Mouse (Mus musculus) brain, embryonic 14.5 days (tissue): ENCODE data around the gene Gm36864.

Experiments
- CTCF ChIP-seq: fragments of 200-500 bp; IDR thresholded peaks from 2 replicates; pipeline ENCODE4 v1.5.1; 2012; ENCODE audit warnings: inconsistent platforms, mild to moderate bottlenecking, moderate library complexity, borderline replicate concordance; ENCODE audit not compliant: insufficient read depth, insufficient read length; ENCODE audit errors: extremely low read depth
- POLR2A ChIP-seq: fragments of 200-500 bp; IDR thresholded peaks from 2 replicates; pipeline ENCODE4 v1.6.1; 2012; ENCODE audit warnings: mild to moderate bottlenecking, inconsistent platforms, borderline replicate concordance; ENCODE audit not compliant: poor library complexity, insufficient read depth, insufficient read length, severe bottlenecking; ENCODE audit errors: extremely low read depth

DNA sequence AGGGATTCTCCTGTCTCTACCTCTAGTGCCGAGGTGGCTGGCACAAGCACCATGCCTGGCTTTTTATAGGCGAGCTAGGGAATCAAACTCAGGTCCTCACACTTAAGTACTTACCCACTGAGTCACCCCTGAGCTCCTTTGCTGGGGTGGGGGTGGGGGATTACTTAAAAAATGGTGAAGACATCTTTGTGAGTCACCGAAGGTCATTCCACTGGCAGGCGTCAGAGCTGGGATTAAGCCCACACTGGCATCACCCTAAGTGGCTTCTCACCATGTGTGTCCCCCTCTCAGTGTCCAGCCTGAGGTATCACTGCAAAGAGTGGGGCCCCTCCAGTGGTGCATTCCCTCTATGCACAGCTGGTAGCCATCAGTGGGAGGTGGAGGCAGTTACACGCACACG lies 24.4 kb downstream of the Gm36864 start:
- TF ChIP-seq CTCF = no peak
- no peak for TF ChIP-seq POLR2A
